Mouse (Mus musculus) urinary bladder, adult 2 months (tissue): ENCODE measurements around the gene Efcab6. TPM values are rescaled to one million over a fixed set of nuclear protein-coding genes. Genes with fewer than 3 reads are reported as not detected.

Experiments used
- DNase-seq: peaks from one replicate; pipeline ENCODE4 v3.0.0; 2022; ENCODE audit warnings: low spot score
- polyA plus RNA-seq: library from polyadenylated mRNA; depleted of rRNA; stranded (reverse); fragments of >200 nt; gene quantifications from 2 replicates; pipeline ENCODE4 v1.2.3, GENCODE M21; 2012

The Efcab6 gene
- polyA plus RNA-seq, 1 experiment: 0.12 TPM

DNA sequence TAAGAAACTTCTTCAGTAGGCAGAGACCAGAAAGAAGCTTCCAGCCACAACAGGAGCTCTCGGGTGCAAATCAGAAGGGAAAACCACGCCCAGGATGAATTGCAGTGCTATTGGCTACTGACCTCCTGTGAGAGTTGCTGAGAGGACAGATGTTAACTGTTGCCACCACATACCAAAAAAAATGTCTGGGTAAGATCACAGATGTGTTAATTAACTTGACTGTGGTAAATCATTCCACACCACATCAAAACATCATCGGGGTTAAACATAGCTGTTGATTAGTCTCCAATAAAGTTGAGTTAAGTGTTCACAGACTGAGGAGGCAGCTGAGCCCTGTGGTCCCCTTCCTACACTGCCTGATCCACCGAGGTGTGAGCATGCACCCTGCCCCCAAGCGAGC is 88.1 kb downstream of the Efcab6 start:
- DNase-seq: no peak

DNA sequence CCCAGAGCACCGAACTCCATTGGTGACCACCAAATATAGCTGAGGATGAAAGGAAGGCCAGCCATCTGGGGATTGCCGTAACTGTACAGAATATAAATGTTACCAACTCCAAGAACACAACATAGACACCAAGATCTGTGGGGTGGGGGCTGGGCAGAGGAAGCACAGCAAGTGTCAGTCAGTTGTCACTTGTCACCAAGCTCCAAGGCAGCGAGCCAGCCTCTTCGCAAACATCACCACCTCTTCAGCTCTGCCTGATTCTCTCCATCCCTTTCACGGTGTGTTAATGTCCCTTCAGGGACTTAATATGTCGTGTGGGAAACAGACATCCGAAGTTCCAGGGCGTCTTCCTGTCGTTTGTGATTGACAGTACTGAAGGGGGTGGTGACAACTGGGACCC is 93.0 kb downstream of the Efcab6 start:
- DNase-seq: no peak

DNA sequence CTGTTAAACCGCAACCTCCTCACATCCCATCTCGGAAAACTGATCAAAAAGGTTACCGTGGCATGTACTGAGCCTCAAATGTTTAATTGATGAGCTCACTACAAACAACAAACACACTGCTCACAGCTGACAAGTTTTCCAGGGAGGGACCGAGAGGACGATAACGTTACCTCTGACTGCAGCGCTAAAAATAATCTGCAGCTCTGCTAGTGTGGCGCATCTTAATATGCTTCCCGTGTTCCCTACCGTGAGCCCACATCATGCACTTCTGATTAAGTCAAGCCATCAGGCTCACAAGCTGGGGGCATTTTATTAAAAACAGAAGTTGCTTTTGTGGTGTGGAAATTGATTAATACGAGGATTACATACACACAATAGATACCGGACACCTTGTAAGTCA is 97.4 kb downstream of the Efcab6 start:
- DNase-seq: no peak

DNA sequence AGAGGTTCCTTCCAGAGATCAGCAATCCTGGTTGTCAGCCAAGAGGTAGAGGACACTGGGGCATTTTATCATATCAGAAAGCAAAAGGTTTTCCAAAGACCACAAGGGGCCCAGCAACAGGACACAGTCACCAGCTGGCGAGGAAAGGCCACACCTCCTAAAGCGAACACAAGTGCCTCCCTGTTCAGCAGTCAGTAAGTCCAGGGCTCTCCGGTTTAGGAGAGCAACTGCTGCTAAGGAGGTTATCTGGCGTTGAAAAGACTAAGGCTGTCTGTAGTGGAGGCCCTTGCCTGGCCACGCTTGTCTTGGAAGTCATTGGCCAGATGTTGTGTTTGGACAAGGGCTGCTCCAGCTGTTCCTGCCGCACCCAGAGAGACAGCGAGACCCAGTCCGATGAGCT is 100.1 kb downstream of the Efcab6 start:
- no peak for DNase-seq

DNA sequence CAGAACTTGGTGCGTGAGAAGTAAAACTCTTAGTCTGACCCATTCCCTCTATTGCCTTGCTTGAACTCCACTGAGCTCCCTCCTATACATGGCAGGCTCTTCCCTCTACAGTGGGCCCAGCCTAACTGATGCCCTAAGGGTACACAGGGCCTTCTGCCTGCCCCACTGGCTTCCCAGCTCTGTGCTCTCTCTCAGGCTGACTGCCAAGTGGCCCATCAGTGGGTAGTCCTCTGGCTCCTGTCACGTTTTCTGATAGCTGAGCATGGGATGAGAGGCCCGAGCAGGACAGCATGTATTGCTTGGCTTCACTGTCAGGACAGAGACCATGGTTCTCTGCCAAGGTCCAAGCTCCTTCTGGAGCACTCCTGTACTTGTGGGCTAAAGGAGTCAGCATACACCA is 106.8 kb downstream of the Efcab6 start:
- no peak for DNase-seq

DNA sequence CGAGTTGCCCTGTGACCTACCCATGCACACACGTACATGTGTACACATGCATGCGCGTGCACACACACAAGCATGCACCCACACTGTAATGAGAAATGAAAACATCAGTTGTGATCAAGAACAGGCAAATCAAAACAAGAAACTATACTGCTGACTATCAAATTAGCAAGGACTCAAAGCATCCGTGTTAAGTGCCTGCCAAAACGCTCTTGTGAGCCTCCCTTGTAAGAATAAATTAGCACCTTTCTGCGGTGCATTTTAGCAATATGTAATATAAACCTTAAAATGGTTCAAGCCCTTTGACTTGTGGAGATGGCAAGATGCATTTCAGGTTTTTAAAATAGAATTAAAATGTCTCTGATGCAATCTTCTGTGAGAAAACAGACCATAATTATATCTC is 108.2 kb downstream of the Efcab6 start:
- DNase-seq: no peak

DNA sequence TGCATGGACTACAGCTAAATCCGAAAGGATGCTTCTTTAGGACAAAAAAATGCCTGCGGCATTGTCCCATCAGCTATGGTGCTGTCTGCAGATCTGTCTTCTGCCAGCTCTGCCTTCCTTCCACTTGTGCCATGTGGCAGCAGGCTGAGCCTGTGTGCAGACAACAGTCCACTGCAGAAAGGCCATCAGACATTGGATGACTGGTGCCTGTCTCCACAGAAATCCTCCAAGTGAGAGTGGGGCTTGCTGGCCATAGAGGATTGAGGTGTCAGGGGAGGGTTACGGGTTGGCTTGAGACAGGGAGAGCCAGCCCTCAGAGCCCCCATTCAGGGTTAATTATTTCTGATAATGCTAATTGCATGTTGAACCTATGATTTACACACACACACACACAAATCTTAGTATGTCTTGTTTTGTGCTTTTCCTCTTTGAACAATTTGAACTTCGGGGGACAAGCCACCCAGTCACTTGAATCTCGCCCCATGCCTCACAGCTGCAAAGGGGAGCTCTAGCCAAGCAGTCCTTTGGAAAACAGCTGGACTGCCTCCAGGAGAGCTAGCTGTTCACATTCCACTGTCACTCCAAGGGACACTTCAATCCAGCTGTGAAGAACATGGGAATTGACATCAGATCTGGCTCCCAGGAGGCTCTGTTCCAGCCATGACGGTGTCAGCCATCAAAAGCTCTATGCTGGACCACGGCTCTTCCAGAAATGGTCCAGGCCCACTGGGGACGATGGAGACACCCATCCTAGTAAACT is 109.1 kb downstream of the Efcab6 start:
- DNase-seq: no peak

DNA sequence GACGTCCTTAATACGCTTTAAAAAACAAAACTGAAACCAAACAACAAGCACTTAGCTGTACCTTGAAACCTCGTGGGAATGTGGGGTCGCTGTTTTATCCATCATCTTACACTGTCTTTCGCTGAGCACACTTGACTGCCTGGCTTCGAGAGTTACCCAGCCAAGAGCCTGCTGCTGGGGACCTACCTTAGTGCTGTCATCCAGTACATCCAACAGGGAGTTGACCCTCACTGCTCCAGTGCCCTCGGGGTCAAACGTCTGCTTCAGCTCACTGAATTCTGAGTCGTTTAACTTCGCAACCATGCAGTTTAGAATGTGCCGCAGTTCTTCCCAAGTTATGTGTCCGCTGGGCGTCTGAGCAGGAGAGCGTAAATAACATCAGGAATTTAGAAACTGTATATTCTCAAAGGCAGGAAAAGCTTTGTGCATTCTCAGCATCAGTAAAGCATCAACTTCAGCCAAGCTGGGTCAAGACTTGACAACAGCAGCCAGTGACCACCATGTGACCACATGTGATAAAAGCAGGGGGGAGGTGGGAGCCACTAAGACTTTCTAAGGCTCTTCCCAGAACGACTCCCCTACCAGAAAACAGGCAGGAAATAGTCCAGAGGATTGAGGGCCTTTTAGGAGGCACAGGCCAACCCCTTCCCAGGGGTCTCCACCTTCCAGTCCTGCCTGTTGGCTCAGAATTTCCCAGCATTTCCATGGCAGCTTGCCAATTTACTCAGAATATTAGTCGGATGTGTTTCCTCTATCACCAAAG is 115.3 kb downstream of the Efcab6 start:
- peak; percentile 12 for DNase-seq

DNA sequence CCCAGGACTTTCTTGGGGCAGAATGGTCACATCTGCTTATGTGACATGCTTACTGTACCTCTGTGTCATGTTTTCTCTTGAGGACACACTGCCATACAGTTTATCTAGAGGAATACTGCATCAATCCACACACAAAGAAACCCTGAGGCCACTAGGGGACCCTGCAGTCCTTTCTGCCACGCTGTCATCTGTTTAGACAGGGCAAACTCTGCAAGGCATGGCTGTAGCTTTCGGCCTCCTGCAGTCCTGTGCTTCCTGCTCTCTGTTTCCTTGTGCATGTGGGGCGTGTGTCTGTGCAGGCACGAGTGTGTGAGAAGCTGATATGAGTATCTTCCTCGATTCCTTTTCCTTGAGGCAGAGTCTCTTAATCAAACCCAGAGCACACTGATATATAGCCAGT is 125.5 kb downstream of the Efcab6 start:
- DNase-seq: no peak

DNA sequence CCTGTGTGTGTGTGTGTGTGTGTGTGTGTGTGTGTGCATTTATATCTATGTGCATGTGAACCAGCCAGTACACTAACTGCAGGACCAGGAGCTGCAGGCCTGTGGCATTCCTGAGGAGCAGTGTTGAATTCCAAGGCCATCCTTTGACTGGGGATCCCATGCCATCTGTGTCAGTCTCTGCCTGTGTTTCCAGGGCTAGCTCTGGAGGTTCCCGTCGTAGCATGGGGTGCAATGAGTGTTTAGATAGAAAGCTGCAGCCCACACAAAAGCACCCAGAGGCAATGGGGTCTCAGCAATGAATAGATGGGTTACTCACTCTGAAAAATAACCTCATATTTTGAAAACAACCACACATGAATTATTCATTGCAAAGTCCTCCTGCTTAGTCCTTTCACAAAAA is 126.7 kb downstream of the Efcab6 start:
- no peak for DNase-seq

DNA sequence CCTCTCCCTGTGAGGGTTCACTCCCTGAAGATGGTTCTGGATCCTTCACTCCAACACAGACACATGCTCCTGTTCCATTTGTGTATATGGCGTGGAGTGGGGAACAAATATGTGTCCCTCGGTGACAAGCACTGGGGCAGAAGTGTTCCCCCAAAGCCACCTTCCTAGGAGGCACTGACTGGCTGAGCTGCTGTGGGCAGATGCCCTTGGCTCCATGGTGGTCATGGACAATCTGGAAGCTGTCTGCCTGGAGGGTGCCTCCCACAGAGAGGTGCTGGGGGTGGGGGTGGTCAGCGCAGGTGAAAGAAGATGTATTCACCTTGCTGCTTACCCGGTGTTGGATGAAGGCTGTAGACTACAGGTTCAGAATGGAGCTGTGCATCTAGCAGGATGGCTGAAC is 128.7 kb downstream of the Efcab6 start:
- DNase-seq: no peak

DNA sequence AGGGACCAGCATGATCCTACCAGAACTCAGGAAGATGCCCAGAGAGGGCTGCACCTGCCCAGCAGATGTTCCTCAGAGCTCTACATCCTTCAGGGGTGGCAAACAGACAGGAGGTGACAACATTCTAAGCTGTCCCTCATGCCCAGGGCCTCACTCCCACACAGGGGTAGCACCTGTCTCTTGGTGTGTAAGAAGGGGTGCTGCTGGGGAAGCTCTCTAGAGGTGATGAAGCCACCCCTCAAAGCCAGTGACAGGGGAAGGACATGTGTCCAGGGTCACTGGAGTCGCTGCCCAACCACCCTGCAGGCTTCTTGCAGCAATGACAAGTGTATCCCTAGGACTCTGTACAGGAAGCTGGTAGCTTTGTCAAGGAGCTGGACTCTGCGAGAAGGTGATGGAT is 130.4 kb downstream of the Efcab6 start:
- peak; percentile 4 for DNase-seq

DNA sequence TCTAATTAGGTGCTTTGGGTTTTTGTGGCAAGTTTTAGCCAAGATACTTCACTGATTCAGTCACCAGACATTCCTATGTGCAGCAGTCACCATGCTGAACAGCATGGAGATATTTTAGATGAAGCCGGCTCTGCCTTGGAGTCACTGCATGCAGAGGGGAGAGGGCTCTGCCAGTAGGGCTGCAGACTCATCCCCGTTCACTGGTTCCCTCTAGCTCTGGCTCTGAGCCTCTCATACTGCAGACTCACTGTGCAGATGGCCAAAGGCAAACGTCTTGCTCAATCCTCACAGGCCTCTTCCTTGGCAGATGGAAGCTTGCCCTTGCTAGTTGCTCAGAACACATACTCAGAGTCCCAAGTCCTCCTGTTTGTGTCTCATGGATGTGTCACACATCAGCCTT is 139.8 kb downstream of the Efcab6 start:
- DNase-seq: no peak

DNA sequence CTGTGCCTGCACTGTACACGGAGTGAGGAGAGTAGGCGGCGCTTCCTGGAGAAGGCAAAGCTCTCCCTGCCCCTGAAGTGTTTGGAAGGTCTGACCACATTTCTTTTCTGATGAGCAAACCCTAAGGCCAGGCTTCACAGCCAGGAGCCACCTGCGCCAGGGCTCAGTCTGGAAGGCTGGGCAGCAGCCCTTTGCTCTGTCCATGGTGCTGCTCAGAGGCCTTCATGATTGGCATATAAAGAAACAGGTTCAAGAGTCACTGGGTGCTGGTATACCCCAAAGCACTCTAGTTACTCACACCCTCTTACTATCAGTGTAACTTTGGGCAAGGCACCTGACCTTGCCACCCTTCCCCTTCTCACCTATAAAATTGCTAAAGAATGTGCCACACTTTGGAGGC is 140.5 kb downstream of the Efcab6 start:
- DNase-seq: no peak

DNA sequence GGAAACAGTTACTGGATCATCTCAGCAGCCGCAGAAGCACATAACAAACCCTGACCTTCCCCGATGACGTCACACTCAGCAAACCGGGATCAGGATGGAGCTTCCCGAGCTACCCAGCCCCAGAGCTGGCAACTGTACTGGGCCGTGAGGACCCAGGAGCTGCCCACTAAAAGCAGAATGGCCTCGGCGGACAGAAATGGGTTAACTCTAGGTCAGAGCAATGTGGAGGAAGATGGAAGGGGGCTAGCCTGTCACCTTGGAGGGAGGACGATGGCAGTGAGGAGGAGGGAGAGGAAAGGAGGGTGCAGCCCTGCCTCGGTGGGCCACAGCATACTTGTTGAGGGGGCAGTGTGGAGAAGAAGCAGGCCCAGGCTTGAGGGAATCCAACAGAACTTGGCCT is 149.8 kb downstream of the Efcab6 start:
- no peak for DNase-seq

DNA sequence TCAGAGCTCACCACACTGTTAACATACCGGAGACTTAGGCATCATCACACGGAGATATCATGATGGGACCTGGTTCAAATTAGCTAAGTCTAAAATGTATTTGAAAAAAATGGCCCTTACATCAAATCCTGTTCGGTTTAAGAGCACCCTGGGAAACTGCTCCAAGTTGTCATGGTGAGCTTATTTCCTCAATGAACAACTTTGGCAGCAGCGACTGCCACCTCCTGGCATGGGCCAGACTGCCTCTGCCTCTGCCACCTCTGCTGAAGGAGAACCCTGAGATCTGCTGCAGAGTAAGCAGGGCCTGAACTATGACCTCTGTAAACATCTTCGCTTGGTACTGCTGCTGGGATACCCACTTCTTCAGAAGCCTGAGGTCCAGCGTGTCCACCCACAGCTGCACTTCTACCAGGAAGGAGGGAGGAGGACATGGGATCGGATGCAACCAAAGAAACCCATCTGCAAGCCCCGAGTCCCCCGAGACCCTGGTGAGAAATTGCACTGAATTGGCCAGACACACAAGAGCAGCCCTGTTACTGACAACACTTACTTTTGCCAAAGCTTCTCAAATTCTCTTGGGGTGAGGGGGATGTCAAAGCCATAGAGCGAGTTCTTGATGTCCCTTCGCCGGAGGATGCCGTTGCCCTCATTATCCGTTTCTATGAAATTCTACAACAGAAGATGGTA is 152.0 kb downstream of the Efcab6 start:
- DNase-seq: no peak

DNA sequence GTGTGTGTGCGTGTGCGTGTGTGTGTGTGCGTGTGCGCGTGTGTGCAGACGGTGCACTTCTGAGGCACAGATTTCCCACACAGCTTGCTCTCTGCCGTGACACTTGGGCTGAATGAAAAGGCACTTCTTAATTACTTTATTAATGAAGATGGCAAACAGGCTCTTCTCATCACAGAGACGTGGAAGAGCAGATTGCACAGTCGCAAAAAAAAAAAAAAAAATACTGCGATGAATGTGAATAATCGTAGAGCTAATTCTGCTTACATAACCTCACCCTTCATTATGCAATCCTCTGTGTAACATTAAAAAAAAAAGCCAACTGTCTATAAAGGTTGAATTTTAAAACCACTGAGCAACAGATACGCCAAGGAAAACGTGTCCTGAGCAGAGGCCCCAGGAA is 158.7 kb downstream of the Efcab6 start:
- no peak for DNase-seq

DNA sequence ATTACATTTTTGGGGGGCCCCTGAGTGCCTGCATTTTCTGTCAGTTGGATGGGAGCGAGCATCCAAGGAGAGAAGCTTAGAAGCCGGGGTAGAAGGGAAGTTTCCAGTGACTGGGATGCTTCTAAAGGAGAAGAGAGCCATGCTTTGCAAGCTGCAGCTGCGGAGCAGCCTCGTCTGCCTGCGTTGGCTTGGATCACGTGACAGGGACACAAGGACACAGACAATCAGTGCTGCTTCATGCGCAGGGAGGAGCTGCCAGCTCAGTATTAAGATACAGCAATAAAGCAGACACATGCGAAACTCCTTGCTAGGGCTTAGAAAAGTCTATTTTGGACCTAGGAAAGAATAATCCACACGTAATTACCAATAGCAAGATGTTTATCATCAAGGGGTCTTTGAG is 167.9 kb downstream of the Efcab6 start:
- no peak for DNase-seq

DNA sequence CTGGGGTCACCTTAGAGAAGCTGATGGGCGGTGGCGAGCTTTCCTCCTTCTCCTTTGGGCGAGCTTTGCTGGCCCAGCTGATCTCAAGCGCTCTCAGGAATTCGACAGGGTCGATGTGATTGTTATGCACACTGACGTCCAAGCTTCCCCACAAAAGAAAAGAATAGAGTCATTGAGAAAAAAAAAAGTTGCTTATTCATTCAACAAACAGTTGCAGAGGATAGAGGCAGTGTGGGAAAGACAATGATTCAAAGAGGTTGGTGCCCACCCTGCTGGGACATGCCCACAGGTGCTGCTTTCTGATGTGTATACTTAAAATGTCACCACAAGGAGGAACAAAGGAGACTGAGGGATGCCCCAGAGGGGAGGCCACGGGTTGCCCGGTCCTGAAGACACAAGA is 169.2 kb downstream of the Efcab6 start:
- no peak for DNase-seq

DNA sequence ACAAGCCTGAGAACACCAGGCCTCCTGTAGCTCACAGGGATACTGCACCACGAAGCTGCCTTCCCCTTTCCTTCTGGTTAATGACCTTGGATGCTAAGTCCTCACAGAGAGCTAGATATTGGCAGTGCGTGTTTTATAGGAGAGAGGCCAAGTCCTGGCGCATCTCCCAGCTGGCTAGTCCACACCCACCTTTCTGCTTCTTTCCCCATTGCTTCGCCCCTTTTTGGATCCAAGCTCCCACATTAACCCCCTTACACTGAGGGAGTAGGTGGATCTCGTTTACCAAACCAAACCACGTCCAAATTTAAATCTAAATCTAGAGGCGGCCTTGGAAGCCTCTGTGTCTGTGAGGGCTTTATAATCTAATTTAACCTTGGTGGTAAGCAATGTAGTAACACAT is 170.9 kb downstream of the Efcab6 start:
- DNase-seq: no peak

DNA sequence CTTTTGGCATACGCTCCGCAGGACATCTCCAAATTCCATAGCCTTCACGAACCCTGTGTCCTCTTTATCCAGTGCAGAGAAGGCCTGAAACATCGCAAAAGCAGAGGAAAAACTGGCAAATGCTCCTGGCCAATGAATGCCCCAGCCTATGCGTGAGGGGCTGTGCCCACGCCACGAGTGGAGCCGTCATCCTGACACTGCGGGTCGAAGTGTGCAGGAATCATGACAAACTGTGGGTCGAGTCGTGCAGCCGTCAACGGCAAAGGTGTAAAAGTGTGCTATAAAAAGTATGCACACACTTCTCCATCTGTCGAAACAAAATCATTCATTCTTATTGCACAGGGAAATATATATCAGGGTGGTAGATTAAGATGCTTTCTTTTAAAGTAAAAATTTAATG is 172.3 kb downstream of the Efcab6 start:
- no peak for DNase-seq

DNA sequence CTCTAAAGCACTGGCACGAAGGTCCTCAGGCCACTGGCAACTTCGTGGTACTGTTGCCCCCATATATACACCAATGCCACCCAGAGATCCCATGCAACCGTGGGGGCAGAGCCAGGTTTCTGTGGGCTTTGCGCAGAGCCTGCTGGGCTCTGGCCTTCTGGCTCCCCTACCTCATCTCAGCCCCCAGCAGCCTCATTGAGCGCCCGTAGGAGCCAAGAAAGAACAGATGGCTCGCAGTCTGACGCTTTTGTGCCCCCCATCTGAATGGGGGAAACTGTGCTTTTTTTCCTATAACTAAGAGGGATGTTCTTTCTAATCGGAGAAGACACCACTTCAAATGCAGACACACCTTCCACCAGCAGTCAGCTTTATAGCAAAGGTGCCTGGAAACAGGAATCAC is 180.9 kb downstream of the Efcab6 start:
- DNase-seq: no peak

DNA sequence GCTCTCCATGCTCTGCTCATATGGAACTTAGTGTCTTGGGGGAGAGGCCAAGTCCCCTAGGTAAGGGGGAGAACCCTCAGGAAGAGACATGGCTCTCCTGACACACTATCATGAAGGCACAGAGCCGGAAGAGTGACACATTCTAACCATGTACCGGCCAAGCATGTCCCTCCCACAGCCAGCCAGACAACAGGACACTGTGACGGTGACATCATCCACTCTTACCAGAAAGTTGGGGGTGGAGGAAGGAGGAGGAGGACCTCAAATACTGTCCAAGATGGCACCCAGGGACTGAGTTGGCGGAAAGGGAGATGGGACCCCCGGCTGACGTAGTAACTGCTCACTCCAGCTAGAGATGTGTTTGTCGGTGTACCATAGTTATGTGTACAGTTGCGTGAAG is 181.4 kb downstream of the Efcab6 start:
- no peak for DNase-seq
